Mouse (Mus musculus) liver, adult 2 months (tissue): ENCODE measurements around the gene Klhl41. TPM values are rescaled to one million over a fixed set of nuclear protein-coding genes. Genes with fewer than 3 reads are reported as not detected.
"Not testable (repeated sequence)": the region's sequence is repeated elsewhere in the genome, so short reads cannot be mapped to it uniquely, and the experiment has no call there.

Experiments used
- DNase-seq: peaks from one replicate; pipeline ENCODE4 v3.0.0-alpha.2; 2011; ENCODE audit warnings: low read depth, low spot score; ENCODE audit errors: extremely low read depth
- H3K27ac ChIP-seq: fragments of 200-500 bp; replicated peaks from 2 replicates; pipeline ENCODE4 v1.5.1; 2012; ENCODE audit warnings: low read depth, mild to moderate bottlenecking, control low read depth, inconsistent platforms, low read length; ENCODE audit not compliant: insufficient read depth
- H3K27me3 ChIP-seq: fragments of 200-500 bp; 2 replicates; pipeline ENCODE4 v1.6.1; 2012; ENCODE audit warnings: mild to moderate bottlenecking, moderate library complexity, low read length, inconsistent platforms; ENCODE audit not compliant: control insufficient read depth, insufficient read depth
- H3K36me3 ChIP-seq: fragments of 200-500 bp; 2 replicates; pipeline ENCODE4 v1.6.1; 2012; ENCODE audit warnings: low read length, inconsistent platforms; ENCODE audit not compliant: control insufficient read depth, insufficient read depth
- H3K4me1 ChIP-seq: fragments of 200-500 bp; 2 replicates; pipeline ENCODE4 v1.6.1; 2011; ENCODE audit warnings: low read length; ENCODE audit not compliant: control insufficient read depth, insufficient read depth
- H3K4me3 ChIP-seq: fragments of 200-500 bp; 2 replicates; pipeline ENCODE4 v1.5.1; 2011; ENCODE audit warnings: low read depth, mild to moderate bottlenecking, control low read depth, low read length, moderate library complexity; ENCODE audit not compliant: insufficient read depth
- H3K79me2 ChIP-seq: fragments of 200-500 bp; 2 replicates; pipeline ENCODE4 v1.6.1; 2012; ENCODE audit warnings: inconsistent platforms, mild to moderate bottlenecking, low read length, moderate library complexity; ENCODE audit not compliant: control insufficient read depth, insufficient read depth
- H3K9ac ChIP-seq: fragments of 200-500 bp; 2 replicates; pipeline ENCODE4 v1.6.1; 2012; ENCODE audit warnings: low read depth, mild to moderate bottlenecking, control low read depth, inconsistent platforms, low read length
- CTCF ChIP-seq: fragments of 200-500 bp; IDR thresholded peaks from 2 replicates; pipeline ENCODE4 v1.5.1; 2011; ENCODE audit warnings: low read depth, low read length, control low read depth
- POLR2A ChIP-seq: fragments of 200-500 bp; IDR thresholded peaks from 2 replicates; pipeline ENCODE4 v1.6.1; 2011; ENCODE audit warnings: low read length, control low read depth; ENCODE audit not compliant: insufficient read depth; ENCODE audit errors: extremely low read depth
- WGBS: fragments of 180-500 bp; shearing (Covaris S2); methylation state at CpG from one replicate; pipeline ENCODE4 v1.1.7; 2018; 5-methylcytosine and 5-hydroxymethylcytosine counted together
- polyA plus RNA-seq: library from polyadenylated mRNA; depleted of rRNA; stranded (reverse); fragments of >200 nt; gene quantifications from 2 replicates; pipeline ENCODE4 v1.2.3, GENCODE M21; 2012
- total RNA-seq: library from RNA; depleted of rRNA; stranded (reverse); fragments of >200 nt; gene quantifications from 2 replicates; pipeline ENCODE4 v1.2.3, GENCODE M21; 2014

Klhl41 gene
- total and polyA plus RNA-seq, 2 experiments = 0.02 to 0.37 TPM

GRCm38 (mm10) chr2:69676713-69677112, 6.8 kb downstream of the Klhl41 start:
- no peaks in the 10 kb centered on the region for H3K79me2 ChIP-seq
- no peaks in the 10 kb centered on the region for H3K36me3 ChIP-seq
- H3K4me1 ChIP-seq = no peaks in the 10 kb centered on the region
- no peak for DNase-seq
- H3K27me3 ChIP-seq = no peaks in the 10 kb centered on the region
- H3K27ac ChIP-seq = no peak overlapping the region
- no peak overlapping the region for H3K4me3 ChIP-seq
- WGBS = 51% methylated on average over 2 of the region's 2 CpGs
- H3K9ac ChIP-seq = no peak overlapping the region
- TF ChIP-seq POLR2A (no peak), CTCF (no peak)

GRCm38 (mm10) chr2:69677215-69677614, 7.3 kb downstream of the Klhl41 start:
- H3K79me2 ChIP-seq, H3K27ac ChIP-seq, H3K4me1 ChIP-seq, H3K27me3 ChIP-seq, H3K4me3 ChIP-seq, H3K36me3 ChIP-seq, H3K9ac ChIP-seq, DNase-seq: not testable (repeated sequence)
- 89% methylated on average over 2 of the region's 2 CpGs for WGBS

- Histone ChIP-seq H3K27ac (no peak overlapping the region), H3K79me2 (no peaks in the 10 kb centered on the region), H3K36me3 (no peaks in the 10 kb centered on the region), H3K9ac (no peak overlapping the region), H3K4me1 (no peaks in the 10 kb centered on the region), H3K27me3 (no peaks in the 10 kb centered on the region), H3K4me3 (no peak overlapping the region)
- no peak for DNase-seq
- WGBS = 63% methylated on average over 6 of the region's 6 CpGs
- TF ChIP-seq CTCF = peak; percentile 17; the same call in 1 of the 2 replicates
- no peak for TF ChIP-seq POLR2A
Observed at GRCm38 (mm10) chr2:69679990-69680389, 10.1 kb downstream of the Klhl41 start.

GRCm38 (mm10) chr2:69681931-69682330, 12.0 kb downstream of the Klhl41 start:
- no peaks in the 10 kb centered on the region for H3K79me2 ChIP-seq
- peaks cover under 1% of the 10 kb centered on the region; the same call in 1 of the 2 replicates for H3K36me3 ChIP-seq
- 96% methylated on average over 4 of the region's 4 CpGs for WGBS
- TF ChIP-seq CTCF = no peak
- TF ChIP-seq POLR2A = no peak
- no peaks in the 10 kb centered on the region for H3K27me3 ChIP-seq
- no peak overlapping the region for H3K9ac ChIP-seq
- no peak overlapping the region for H3K4me3 ChIP-seq
- H3K27ac ChIP-seq = no peak overlapping the region
- no peak for DNase-seq
- no peaks in the 10 kb centered on the region for H3K4me1 ChIP-seq

GRCm38 (mm10) chr2:69683036-69683805, 13.3 kb downstream of the Klhl41 start:
- no peak overlapping the region for H3K27ac ChIP-seq
- no peaks in the 10 kb centered on the region for H3K4me1 ChIP-seq
- no peak for TF ChIP-seq CTCF
- TF ChIP-seq POLR2A = no peak
- no peak overlapping the region for H3K9ac ChIP-seq
- no peaks in the 10 kb centered on the region for H3K79me2 ChIP-seq
- H3K36me3 ChIP-seq = peaks cover 8% of the 10 kb centered on the region; the same call in 1 of the 2 replicates
- 93% methylated on average over 13 of the region's 13 CpGs for WGBS
- DNase-seq = no peak
- no peak overlapping the region for H3K4me3 ChIP-seq
- H3K27me3 ChIP-seq = no peaks in the 10 kb centered on the region

GRCm38 (mm10) chr2:69684488-69684887, 14.6 kb downstream of the Klhl41 start:
- no peak for DNase-seq
- 93% methylated on average over 3 of the region's 3 CpGs for WGBS
- Histone ChIP-seq H3K4me1 (no peaks in the 10 kb centered on the region), H3K27me3 (no peaks in the 10 kb centered on the region), H3K4me3 (no peak overlapping the region), H3K79me2 (no peaks in the 10 kb centered on the region), H3K36me3 (peaks cover 15% of the 10 kb centered on the region), H3K27ac (no peak overlapping the region), H3K9ac (no peak overlapping the region)
- no peak for TF ChIP-seq CTCF
- no peak for TF ChIP-seq POLR2A
